Mouse (Mus musculus) CH12.LX (cell line): Measurements from ENCODE around the gene Ttll6. TPM values are rescaled to one million over a fixed set of nuclear protein-coding genes. Genes with fewer than 3 reads are reported as not detected.
A peak's percentile ranks its signal among the peaks of the same experiment; 100 is the strongest.

Experiments used
- DNase-seq: peaks from one replicate; pipeline ENCODE4 v3.0.0-alpha.2; 2013; ENCODE audit errors: extremely low read depth
- H3K27ac ChIP-seq: 2 replicates; pipeline ENCODE4 v1.5.1; 2012; ENCODE audit warnings: low read depth, mild to moderate bottlenecking, control low read depth, moderate library complexity; ENCODE audit not compliant: insufficient read depth
- H3K27me3 ChIP-seq: replicated peaks from 2 replicates; pipeline ENCODE3; 2012; ENCODE audit warnings: inconsistent platforms
- H3K36me3 ChIP-seq, 2 experiments: replicated peaks in 1 of 2; 2 replicates each; pipeline versions ENCODE3 to v1.6.1; 2012; ENCODE audit warnings: inconsistent platforms in 1 of 2, low read length in 1 of 2, mild to moderate bottlenecking in 1 of 2, mixed read lengths in 1 of 2, moderate library complexity in 1 of 2; ENCODE audit not compliant: control insufficient read depth in 1 of 2, insufficient read depth in 1 of 2
- H3K4me1 ChIP-seq, 2 experiments: 2 replicates each; pipeline ENCODE4 v1.6.1; 2012; ENCODE audit warnings: inconsistent platforms in 1 of 2, moderate library complexity in 1 of 2; ENCODE audit not compliant: insufficient read depth in 2 of 2, control insufficient read depth in 1 of 2
- H3K4me2 ChIP-seq: 2 replicates; pipeline ENCODE4 v1.6.1; 2012; ENCODE audit warnings: low read depth, mild to moderate bottlenecking, control low read depth; ENCODE audit not compliant: poor library complexity, insufficient read depth, severe bottlenecking
- H3K4me3 ChIP-seq, 3 experiments: fragments of 150-350 bp in 1 of 3; sonication (generic) in 1 of 3; replicated peaks in 1 of 3; 2 replicates each; pipeline versions ENCODE3 to v1.5.1; 2011 to 2012; ENCODE audit warnings: low read depth in 2 of 3, low read length in 2 of 3, mild to moderate bottlenecking in 2 of 3, moderate library complexity in 2 of 3, control low read depth in 1 of 3, improper control_type of control experiment in 1 of 3, inconsistent platforms in 1 of 3, mixed read lengths in 1 of 3; ENCODE audit not compliant: poor library complexity in 1 of 3
- H3K79me2 ChIP-seq: replicated peaks from 2 replicates; pipeline ENCODE4 v1.6.1; 2012; ENCODE audit warnings: mild to moderate bottlenecking, moderate library complexity; ENCODE audit not compliant: control insufficient read depth, poor library complexity, insufficient read depth, severe bottlenecking; ENCODE audit errors: extremely low read depth
- H3K9ac ChIP-seq: 2 replicates; pipeline ENCODE4 v1.6.1; 2012; ENCODE audit warnings: low read depth, mild to moderate bottlenecking, control low read depth, moderate library complexity; ENCODE audit not compliant: insufficient read depth
- H3K9me3 ChIP-seq: replicated peaks from 2 replicates; pipeline ENCODE3; 2012; ENCODE audit warnings: low read length, inconsistent platforms, mixed read lengths
- CTCF ChIP-seq, 2 experiments: IDR thresholded peaks in 1 of 2; conservative IDR thresholded peaks in 1 of 2; 2 replicates each; pipeline ENCODE4 v1.5.1; 2011 to 2012; ENCODE audit warnings: low read depth in 2 of 2, low read length in 2 of 2, improper control_type of control experiment in 1 of 2, inconsistent platforms in 1 of 2, mild to moderate bottlenecking in 1 of 2, moderate library complexity in 1 of 2
- E2F4 ChIP-seq: IDR thresholded peaks from 2 replicates; pipeline ENCODE4 v1.6.1; 2011; ENCODE audit warnings: low read depth, low read length, improper control_type of control experiment; ENCODE audit not compliant: insufficient replicate concordance
- ELF1 ChIP-seq: IDR thresholded peaks from 2 replicates; pipeline ENCODE4 v1.6.1; 2014; ENCODE audit warnings: low read depth, mild to moderate bottlenecking, inconsistent platforms, low read length, improper control_type of control experiment
- EP300 ChIP-seq: IDR thresholded peaks from 2 replicates; pipeline ENCODE4 v1.6.1; 2011; ENCODE audit warnings: low read length, improper control_type of control experiment
- ETS1 ChIP-seq: conservative IDR thresholded peaks from 2 replicates; pipeline ENCODE4 v1.6.1; 2012; ENCODE audit warnings: low read depth, mild to moderate bottlenecking, inconsistent platforms, low read length, improper control_type of control experiment, moderate library complexity
- IRF4 ChIP-seq: IDR thresholded peaks from 2 replicates; pipeline ENCODE4 v1.6.1; 2014; ENCODE audit warnings: low read depth, mild to moderate bottlenecking, inconsistent platforms, low read length, improper control_type of control experiment
- JUND ChIP-seq: conservative IDR thresholded peaks from 2 replicates; pipeline ENCODE4 v1.6.1; 2011; ENCODE audit warnings: low read depth, low read length, improper control_type of control experiment
- KAT2A ChIP-seq: IDR thresholded peaks from 2 replicates; pipeline ENCODE4 v1.6.1; 2012; ENCODE audit warnings: low read length, improper control_type of control experiment, inconsistent platforms; ENCODE audit not compliant: insufficient replicate concordance
- MAFK ChIP-seq: IDR thresholded peaks from 2 replicates; pipeline ENCODE4 v1.6.1; 2011; ENCODE audit warnings: low read length, improper control_type of control experiment; ENCODE audit not compliant: insufficient replicate concordance
- MAZ ChIP-seq: IDR thresholded peaks from 2 replicates; pipeline ENCODE4 v1.6.1; 2012; ENCODE audit warnings: low read depth, mild to moderate bottlenecking, inconsistent platforms, low read length, improper control_type of control experiment, moderate library complexity
- MXI1 ChIP-seq: IDR thresholded peaks from 2 replicates; pipeline ENCODE4 v1.6.1; 2011; ENCODE audit warnings: mild to moderate bottlenecking, low read depth, low read length, improper control_type of control experiment
- MYC ChIP-seq: IDR thresholded peaks from 2 replicates; pipeline ENCODE4 v1.6.1; 2011; ENCODE audit warnings: low read depth, mild to moderate bottlenecking, improper control_type of control experiment, low read length
- NELFE ChIP-seq: IDR thresholded peaks from 2 replicates; pipeline ENCODE4 v1.6.1; 2011; ENCODE audit warnings: low read depth, low read length, improper control_type of control experiment
- POLR2A ChIP-seq: IDR thresholded peaks from 2 replicates; pipeline ENCODE4 v1.6.1; 2011; ENCODE audit warnings: low read depth, mild to moderate bottlenecking, improper control_type of control experiment, low read length
- RAD21 ChIP-seq: IDR thresholded peaks from 2 replicates; pipeline ENCODE4 v1.6.1; 2011; ENCODE audit warnings: low read depth, mild to moderate bottlenecking, low read length, improper control_type of control experiment, moderate library complexity
- RCOR1 ChIP-seq: conservative IDR thresholded peaks from 2 replicates; pipeline ENCODE4 v1.6.1; 2012; ENCODE audit warnings: low read depth, mild to moderate bottlenecking, inconsistent platforms, low read length, improper control_type of control experiment
- SIN3A ChIP-seq: IDR thresholded peaks from 2 replicates; pipeline ENCODE4 v1.6.1; 2012; ENCODE audit warnings: low read length, improper control_type of control experiment, inconsistent platforms
- SMC3 ChIP-seq: IDR thresholded peaks from 2 replicates; pipeline ENCODE4 v1.6.1; 2011; ENCODE audit warnings: low read depth, low read length, improper control_type of control experiment
- TCF12 ChIP-seq: IDR thresholded peaks from 2 replicates; pipeline ENCODE4 v1.6.1; 2014; ENCODE audit warnings: low read depth, mild to moderate bottlenecking, inconsistent platforms, low read length, improper control_type of control experiment
- UBTF ChIP-seq: IDR thresholded peaks from 2 replicates; pipeline ENCODE4 v1.6.1; 2012; ENCODE audit warnings: low read depth, mild to moderate bottlenecking, inconsistent platforms, low read length, improper control_type of control experiment, moderate library complexity
- USF1 ChIP-seq: IDR thresholded peaks from 2 replicates; pipeline ENCODE4 v1.6.1; 2014; ENCODE audit warnings: low read depth, mild to moderate bottlenecking, inconsistent platforms, low read length, improper control_type of control experiment
- USF2 ChIP-seq: conservative IDR thresholded peaks from 2 replicates; pipeline ENCODE4 v1.6.1; 2011; ENCODE audit warnings: low read depth, low read length, improper control_type of control experiment
- ZKSCAN1 ChIP-seq: IDR thresholded peaks from 2 replicates; pipeline ENCODE4 v1.6.1; 2012; ENCODE audit warnings: low read depth, inconsistent platforms, low read length, improper control_type of control experiment, borderline replicate concordance
- ZMIZ1 ChIP-seq: IDR thresholded peaks from 2 replicates; pipeline ENCODE4 v1.6.1; 2012; ENCODE audit warnings: low read depth, mild to moderate bottlenecking, inconsistent platforms, low read length, improper control_type of control experiment
- dilution Hi-C: fragments of 300-500 bp; cut with MboI; formaldehyde crosslinking; loops from 2 replicates; pipeline ENCODE4 v1.14.3; 2020; ENCODE audit warnings: low sequenced_read_pairs; ENCODE audit not compliant: extremely low pct_unique_long_range_greater_than_20kb, extremely low pct_ligation_motif_present
- in situ Hi-C: fragments of 300-500 bp; cut with MboI; formaldehyde crosslinking; loops from 3 replicates; pipeline ENCODE4 v1.14.3; 2019; ENCODE audit warnings: low sequenced_read_pairs, low pct_ligation_motif_present, low pct_unique_long_range_greater_than_20kb, mixed read lengths
- polyA plus RNA-seq: library from polyadenylated mRNA; unstranded; fragments of >175 nt; gene quantifications from 2 replicates; pipeline ENCODE4 v1.2.1, GENCODE M21; 2012; ENCODE audit warnings: low read depth; ENCODE audit not compliant: insufficient read length
- total RNA-seq, 2 experiments: library from RNA; depleted of rRNA; stranded (reverse); fragments of 300-350 nt in 1 of 2; fragments of >200 nt in 1 of 2; gene quantifications; 2 replicates each; pipeline ENCODE4 v1.2.3; 2012 to 2014

The Ttll6 gene
- total and polyA plus RNA-seq, 3 experiments, result 0.09 TPM; not detected in 2

- Histone ChIP-seq H3K4me2 (peak overlapping the region; percentile 98), H3K9me3 (no peaks in the 10 kb centered on the region), H3K9ac (peak overlapping the region; percentile 64), H3K79me2 (no peaks in the 10 kb centered on the region), H3K4me3 (peak overlapping the region; percentile 58 to 69 (median 60)), H3K4me1 (peaks cover 0 to 42% of the 10 kb centered on the region in 2 experiments; a peak in 2 of 4 replicates), H3K27me3 (no peaks in the 10 kb centered on the region), H3K27ac (no peak overlapping the region), H3K36me3 (peaks cover 0 to 24% of the 10 kb centered on the region in 2 experiments)
- in situ Hi-C loops, result loop anchor here (5.0 kb wide), 1 partner anchor 51 kb away; no protein-coding TSS in a partner anchor
- dilution Hi-C loops, result no loop called here
- TF ChIP-seq MYC, result no peak
- peak; percentile 66 for TF ChIP-seq SMC3
- peak in 1 of 2 experiments; percentile 76; a peak in 3 of 4 replicates for TF ChIP-seq CTCF (conservative IDR thresholded peaks at IDR 0.05 in 1 of 2, IDR thresholded peaks at IDR 0.05 in 1 of 2; ENCODE audit: low read depth in 2 of 2, low read length in 2 of 2)
- TF ChIP-seq MAFK, result no peak
- TF ChIP-seq NELFE, result peak; percentile 17; the same call in 1 of the 2 replicates
- TF ChIP-seq UBTF, result no peak
- TF ChIP-seq E2F4, result no peak
- no peak for TF ChIP-seq JUND
- TF ChIP-seq KAT2A, result no peak
- no peak for TF ChIP-seq EP300
- TF ChIP-seq MXI1, result no peak
- no peak for TF ChIP-seq ZMIZ1
- TF ChIP-seq ZKSCAN1, result no peak
- no peak for TF ChIP-seq IRF4
- TF ChIP-seq MAZ, result peak; percentile 61; the same call in 1 of the 2 replicates
- no peak for TF ChIP-seq SIN3A
- no peak for TF ChIP-seq USF1
- no peak for TF ChIP-seq ETS1
- no peak for TF ChIP-seq TCF12
- no peak for TF ChIP-seq RCOR1
- 0 out of 2 replicates have a peak, but pooled peaks have one; percentile 35 for TF ChIP-seq POLR2A
- TF ChIP-seq ELF1, result peak; percentile 44; the same call in 1 of the 2 replicates
- TF ChIP-seq RAD21, result peak; percentile 75
- TF ChIP-seq USF2, result no peak
- DNase-seq, result peak; percentile 85
These were observed 65.1 kb downstream of the Ttll6 start for GRCm38 (mm10) chr11:96198642-96199041.
